12 mouse cellular contexts compared by ENCODE assay signal in genomic region chr1:64190097-64190496, GRCm38 (mm10).
DNase-seq lines count a peak whose midpoint lies in the region; ATAC-seq and TF ChIP-seq lines count a peak whose summit lies in the region.
"Had no signal": no experiment of that assay in that cellular context is flagged by ENCODE, and none has a peak within 500 bp of the region (broad histone marks: within the 10 kb centered on the region; RNA-seq: fewer than 3 reads in every experiment).

No protein-coding gene starts in this region.

- H3K9me3 ChIP-seq in embryonic facial prominence, embryonic 13.5 days = no peaks in the 10 kb centered on the region
- peaks cover 4% of the 10 kb centered on the region for H3K9me3 ChIP-seq in embryonic facial prominence, embryonic 10.5 days
- 0 out of 2 replicates have a peak, but pooled peaks cover 4% of the 10 kb centered on the region for H3K9me3 ChIP-seq in midbrain, embryonic 12.5 days
- H3K9me3 ChIP-seq in midbrain, embryonic 14.5 days (ENCODE audit: control insufficient read depth, low read length) = no peaks in the 10 kb centered on the region
- H3K9me3 ChIP-seq in forebrain, embryonic 16.5 days (ENCODE audit: control insufficient read depth, low read length) = no peaks in the 10 kb centered on the region; the same call in 1 of the 2 replicates
- no peaks in the 10 kb centered on the region for H3K9me3 ChIP-seq in midbrain, postnatal 0 days (ENCODE audit: low read length)

- ATAC-seq in embryonic facial prominence, embryonic 13.5 days (ENCODE audit: insufficient number of reproducible peaks, insufficient read depth, low FRiP score, low TSS enrichment, low read depth) = no peak
- ATAC-seq in midbrain, embryonic 12.5 days (ENCODE audit: low FRiP score, low read depth) = no peak
- ATAC-seq in midbrain, embryonic 14.5 days (ENCODE audit: low FRiP score, low TSS enrichment) = no peak
- peak; percentile 56 for ATAC-seq in forebrain, embryonic 16.5 days
- ATAC-seq in midbrain, postnatal 0 days (ENCODE audit: low FRiP score) = 0 out of 2 replicates have a peak, but pooled peaks have one; percentile 42

- H3K4me1 ChIP-seq in embryonic facial prominence, embryonic 13.5 days = peaks cover 18% of the 10 kb centered on the region; the same call in 1 of the 2 replicates
- peaks cover 35% of the 10 kb centered on the region for H3K4me1 ChIP-seq in embryonic facial prominence, embryonic 10.5 days
- peaks cover 42% of the 10 kb centered on the region for H3K4me1 ChIP-seq in midbrain, embryonic 12.5 days
- peaks cover 38% of the 10 kb centered on the region for H3K4me1 ChIP-seq in midbrain, embryonic 14.5 days (ENCODE audit: control insufficient read depth, insufficient read depth, low read length)
- peaks cover 46% of the 10 kb centered on the region for H3K4me1 ChIP-seq in forebrain, embryonic 16.5 days (replicated peaks; ENCODE audit: control insufficient read depth, insufficient read depth, low read length)
- H3K4me1 ChIP-seq in midbrain, postnatal 0 days (ENCODE audit: insufficient read depth, low read length) = peaks cover 3% of the 10 kb centered on the region; the same call in 1 of the 2 replicates

- no peak for TF ChIP-seq CTCF in midbrain, postnatal 0 days (IDR thresholded peaks at IDR 0.05)

- no peak for DNase-seq in embryonic facial prominence, embryonic 10.5 days (ENCODE audit: low spot score)
- DNase-seq in midbrain, embryonic 14.5 days = no peak
- peak; percentile 87 for DNase-seq in midbrain, postnatal 0 days (ENCODE audit: low spot score)
- no peak for DNase-seq in kidney, postnatal 36 days
- no peak for DNase-seq in left cerebral cortex, adult 9 months (ENCODE audit: low spot score in 2 of 2)
- DNase-seq: adrenal gland, adult 2 months; heart, postnatal 4 days; liver, embryonic 13.5 days had no signal

- H3K36me3 ChIP-seq in embryonic facial prominence, embryonic 13.5 days = no peaks in the 10 kb centered on the region
- no peaks in the 10 kb centered on the region for H3K36me3 ChIP-seq in embryonic facial prominence, embryonic 10.5 days (replicated peaks)
- H3K36me3 ChIP-seq in midbrain, embryonic 12.5 days = no peaks in the 10 kb centered on the region
- H3K36me3 ChIP-seq in midbrain, embryonic 14.5 days (ENCODE audit: control insufficient read depth, insufficient read depth, low read length) = no peaks in the 10 kb centered on the region
- no peaks in the 10 kb centered on the region for H3K36me3 ChIP-seq in forebrain, embryonic 16.5 days (ENCODE audit: control insufficient read depth, insufficient read depth)
- no peaks in the 10 kb centered on the region for H3K36me3 ChIP-seq in midbrain, postnatal 0 days (ENCODE audit: insufficient read depth, low read length)
- H3K36me3 ChIP-seq: liver, embryonic 13.5 days had no signal

- H3K4me3 ChIP-seq in embryonic facial prominence, embryonic 13.5 days = no peak overlapping the region
- no peak overlapping the region for H3K4me3 ChIP-seq in embryonic facial prominence, embryonic 10.5 days
- no peak overlapping the region for H3K4me3 ChIP-seq in midbrain, embryonic 12.5 days
- H3K4me3 ChIP-seq in midbrain, embryonic 14.5 days (replicated peaks; ENCODE audit: low read depth, low read length) = no peak overlapping the region
- no peak overlapping the region for H3K4me3 ChIP-seq in forebrain, embryonic 16.5 days (replicated peaks; ENCODE audit: low read length)
- no peak overlapping the region for H3K4me3 ChIP-seq in midbrain, postnatal 0 days (ENCODE audit: low read depth, low read length)
- H3K4me3 ChIP-seq: left cerebral cortex, adult 2 months; liver, embryonic 13.5 days had no signal

- no peak overlapping the region for H3K27ac ChIP-seq in embryonic facial prominence, embryonic 13.5 days
- no peak overlapping the region; the same call in 1 of the 2 replicates for H3K27ac ChIP-seq in embryonic facial prominence, embryonic 10.5 days (replicated peaks)
- H3K27ac ChIP-seq in midbrain, embryonic 12.5 days (replicated peaks) = no peak overlapping the region
- H3K27ac ChIP-seq in midbrain, embryonic 14.5 days (replicated peaks; ENCODE audit: low read depth, low read length) = no peak overlapping the region
- 0 out of 2 replicates have a peak overlapping the region, but pooled peaks have one; percentile 6 for H3K27ac ChIP-seq in forebrain, embryonic 16.5 days (ENCODE audit: low read length)
- H3K27ac ChIP-seq in midbrain, postnatal 0 days (ENCODE audit: low read depth, low read length) = peak overlapping the region; percentile 18; the same call in 1 of the 2 replicates
- H3K27ac ChIP-seq: left cerebral cortex, adult 2 months; liver, embryonic 13.5 days had no signal

- 0 out of 2 replicates have a peak overlapping the region, but pooled peaks have one; percentile 5 for H3K4me2 ChIP-seq in embryonic facial prominence, embryonic 13.5 days
- no peak overlapping the region for H3K4me2 ChIP-seq in midbrain, embryonic 12.5 days (replicated peaks)
- no peak overlapping the region for H3K4me2 ChIP-seq in midbrain, embryonic 14.5 days (ENCODE audit: low read length)
- H3K4me2 ChIP-seq in forebrain, embryonic 16.5 days (ENCODE audit: low read length) = no peak overlapping the region
- H3K4me2 ChIP-seq in midbrain, postnatal 0 days (ENCODE audit: low read depth, low read length, poor library complexity, severe bottlenecking) = no peak overlapping the region
- H3K4me2 ChIP-seq: liver, embryonic 13.5 days had no signal

- 17% methylated on average over 5 of the region's 5 CpGs for WGBS in embryonic facial prominence, embryonic 13.5 days
- 26% methylated on average over 5 of the region's 5 CpGs for WGBS in embryonic facial prominence, embryonic 10.5 days
- 17% methylated on average over 5 of the region's 5 CpGs for WGBS in midbrain, embryonic 12.5 days
- 12% methylated on average over 5 of the region's 5 CpGs for WGBS in midbrain, embryonic 14.5 days
- WGBS in forebrain, embryonic 16.5 days = 15% methylated on average over 5 of the region's 5 CpGs
- WGBS in midbrain, postnatal 0 days = 14% methylated on average over 5 of the region's 5 CpGs

- no peak overlapping the region for H3K9ac ChIP-seq in embryonic facial prominence, embryonic 13.5 days
- 0 out of 2 replicates have a peak overlapping the region, but pooled peaks have one; percentile 20 for H3K9ac ChIP-seq in midbrain, embryonic 12.5 days (replicated peaks)
- H3K9ac ChIP-seq in midbrain, embryonic 14.5 days (replicated peaks; ENCODE audit: low read length) = no peak overlapping the region
- no peak overlapping the region for H3K9ac ChIP-seq in forebrain, embryonic 16.5 days (replicated peaks; ENCODE audit: low read depth, low read length)
- no peak overlapping the region for H3K9ac ChIP-seq in midbrain, postnatal 0 days (replicated peaks; ENCODE audit: low read length, poor library complexity, severe bottlenecking)
- H3K9ac ChIP-seq: liver, embryonic 13.5 days had no signal

- no peaks in the 10 kb centered on the region for H3K27me3 ChIP-seq in embryonic facial prominence, embryonic 13.5 days
- H3K27me3 ChIP-seq in embryonic facial prominence, embryonic 10.5 days (replicated peaks; ENCODE audit: low read depth, poor library complexity, severe bottlenecking) = no peaks in the 10 kb centered on the region
- H3K27me3 ChIP-seq in midbrain, embryonic 12.5 days = 0 out of 2 replicates have a peak, but pooled peaks cover 3% of the 10 kb centered on the region
- H3K27me3 ChIP-seq in midbrain, embryonic 14.5 days (ENCODE audit: control insufficient read depth, insufficient read depth, low read length) = no peaks in the 10 kb centered on the region
- H3K27me3 ChIP-seq in forebrain, embryonic 16.5 days (replicated peaks; ENCODE audit: control insufficient read depth, insufficient read depth, low read length) = no peaks in the 10 kb centered on the region
- H3K27me3 ChIP-seq in midbrain, postnatal 0 days (ENCODE audit: insufficient read depth, low read length) = no peaks in the 10 kb centered on the region
- H3K27me3 ChIP-seq: liver, embryonic 13.5 days had no signal

Comparison
In these comparisons a context has a peak if more than half of its experiments do, and no peak if none do; other contexts are left out.
1. ATAC-seq: peak in forebrain, embryonic 16.5 days (single experiment) and midbrain, postnatal 0 days (single experiment); none in embryonic facial prominence, embryonic 13.5 days (single experiment), midbrain, embryonic 12.5 days (single experiment) and midbrain, embryonic 14.5 days (single experiment).
2. H3K27ac ChIP-seq: peak in forebrain, embryonic 16.5 days (single experiment) and midbrain, postnatal 0 days (single experiment); none in embryonic facial prominence, embryonic 13.5 days (single experiment), embryonic facial prominence, embryonic 10.5 days (single experiment), midbrain, embryonic 12.5 days (single experiment) and midbrain, embryonic 14.5 days (single experiment).